Mouse (Mus musculus) bone marrow macrophage, adult 2 months (primary cell): ENCODE data around the gene Dis3l.

Experiments
- CTCF ChIP-seq: IDR thresholded peaks from 2 replicates; pipeline ENCODE4 v1.5.1; 2012; ENCODE audit warnings: low read depth, mild to moderate bottlenecking, low read length, moderate library complexity
- POLR2A ChIP-seq: IDR thresholded peaks from 2 replicates; pipeline ENCODE4 v1.6.1; 2012; ENCODE audit warnings: mild to moderate bottlenecking, low read depth, low read length, borderline replicate concordance

GRCm38 (mm10) chr9:64345931-64346330 is 4.8 kb upstream of the Dis3l start:
- TF ChIP-seq CTCF (no peak), POLR2A (no peak)
